Mouse (Mus musculus): ENCODE measurements at regions not wholly inside any gene's neighbourhood (a gene's known extent, or its start where the extent isn't known, plus 50 kb on each side); places are given as distances from the start of the nearest gene placed in this dataset.

DNA sequence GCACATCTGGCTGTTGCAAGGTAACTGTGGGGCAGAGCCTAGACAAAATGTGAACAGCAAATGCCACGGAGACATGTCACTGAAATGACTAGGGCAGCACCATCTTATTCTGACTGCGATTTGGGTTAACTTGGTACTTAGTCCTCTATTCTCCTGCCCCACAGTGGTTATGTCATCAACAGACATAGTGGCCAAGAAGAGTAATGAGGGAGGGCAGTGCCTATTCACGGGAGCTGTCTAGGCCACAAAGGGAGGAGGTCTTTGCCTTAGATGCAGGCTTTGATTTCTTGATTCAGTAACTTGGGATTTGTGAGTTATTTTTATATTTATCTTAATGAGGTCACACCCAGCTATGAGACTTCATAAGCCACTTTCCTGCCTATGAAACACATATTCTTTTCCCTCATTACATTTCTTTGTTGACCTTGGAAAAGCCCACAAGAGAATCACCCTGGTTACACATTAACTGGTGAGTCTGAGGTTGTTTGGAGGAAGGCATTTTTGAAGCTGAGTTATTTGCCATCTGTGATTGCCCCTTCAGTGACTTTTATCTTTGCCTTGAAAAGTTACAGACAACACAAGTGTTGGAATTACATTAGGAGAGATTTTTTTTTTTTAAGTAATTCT is 255.2 kb upstream of the Gpc5 start:
- no peak for DNase-seq (ENCODE audit: low read depth, low spot score)
- Histone ChIP-seq H3K27me3 (ENCODE audit: control insufficient read depth, insufficient read depth, low read length, poor library complexity, severe bottlenecking) (no peaks in the 10 kb centered on the region), H3K36me3 (ENCODE audit: control insufficient read depth, insufficient read depth, low read length, poor library complexity, severe bottlenecking) (no peaks in the 10 kb centered on the region)

GRCm38 (mm10) chr14:114837652-114838276 is 254.3 kb upstream of the Gpc5 start:
- no peaks in the 10 kb centered on the region for H3K36me3 ChIP-seq (ENCODE audit: control insufficient read depth, insufficient read depth, low read length, poor library complexity, severe bottlenecking)
- no peaks in the 10 kb centered on the region for H3K27me3 ChIP-seq (ENCODE audit: control insufficient read depth, insufficient read depth, low read length, poor library complexity, severe bottlenecking)
- no peak for DNase-seq (ENCODE audit: low read depth, low spot score)

DNA sequence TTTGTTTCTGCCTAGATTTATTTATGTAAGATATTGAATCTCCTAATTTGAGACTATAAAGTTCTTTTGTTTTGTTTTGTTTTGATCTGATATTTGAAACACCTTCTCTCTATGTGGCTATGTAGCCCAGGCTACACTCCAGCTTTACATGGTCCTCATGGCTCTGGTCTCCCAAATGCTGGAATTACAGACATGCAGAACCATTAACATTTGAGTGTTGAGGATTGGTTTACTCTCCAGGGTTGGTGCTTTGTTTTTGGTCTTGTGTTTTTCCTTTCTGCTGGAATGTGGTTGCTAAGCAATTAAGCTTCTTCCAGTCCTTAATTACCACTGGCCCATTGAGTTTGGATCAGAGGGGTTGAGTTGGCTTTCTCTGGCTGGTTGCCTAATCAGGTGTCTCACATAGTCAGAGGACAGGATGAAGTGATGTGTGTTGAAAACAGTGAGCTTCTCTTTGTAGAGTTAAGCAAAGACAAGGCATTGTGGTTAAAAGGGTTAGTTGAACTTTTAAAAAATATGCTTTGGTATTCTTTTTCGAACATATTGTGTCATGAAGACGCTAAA is 252.6 kb upstream of the Gpc5 start:
- H3K36me3 ChIP-seq (ENCODE audit: control insufficient read depth, insufficient read depth, low read length, poor library complexity, severe bottlenecking): no peaks in the 10 kb centered on the region
- no peak for DNase-seq (ENCODE audit: low read depth, low spot score)
- no peaks in the 10 kb centered on the region for H3K27me3 ChIP-seq (ENCODE audit: control insufficient read depth, insufficient read depth, low read length, poor library complexity, severe bottlenecking)

GRCm38 (mm10) chr14:114840766-114841165 is 251.2 kb upstream of the Gpc5 start:
- H3K27me3 ChIP-seq (ENCODE audit: control insufficient read depth, insufficient read depth, low read length, poor library complexity, severe bottlenecking): no peaks in the 10 kb centered on the region
- H3K36me3 ChIP-seq (ENCODE audit: control insufficient read depth, insufficient read depth, low read length, poor library complexity, severe bottlenecking): no peaks in the 10 kb centered on the region
- no peak for DNase-seq (ENCODE audit: low read depth, low spot score)

GRCm38 (mm10) chr14:114841552-114841951 is 250.5 kb upstream of the Gpc5 start:
- DNase-seq (ENCODE audit: low read depth, low spot score): no peak
- Histone ChIP-seq H3K27me3 (ENCODE audit: control insufficient read depth, insufficient read depth, low read length, poor library complexity, severe bottlenecking) (no peaks in the 10 kb centered on the region), H3K36me3 (ENCODE audit: control insufficient read depth, insufficient read depth, low read length, poor library complexity, severe bottlenecking) (no peaks in the 10 kb centered on the region)

- no peak for DNase-seq (ENCODE audit: low read depth, low spot score)
- H3K36me3 ChIP-seq (ENCODE audit: control insufficient read depth, insufficient read depth, low read length, poor library complexity, severe bottlenecking): no peaks in the 10 kb centered on the region
- H3K27me3 ChIP-seq (ENCODE audit: control insufficient read depth, insufficient read depth, low read length, poor library complexity, severe bottlenecking): no peaks in the 10 kb centered on the region
These were observed 249.7 kb upstream of the Gpc5 start for GRCm38 (mm10) chr14:114842327-114842726.

- H3K36me3 ChIP-seq (ENCODE audit: control insufficient read depth, insufficient read depth, low read length, poor library complexity, severe bottlenecking): no peaks in the 10 kb centered on the region
- no peak for DNase-seq (ENCODE audit: low read depth, low spot score)
- H3K27me3 ChIP-seq (ENCODE audit: control insufficient read depth, insufficient read depth, low read length, poor library complexity, severe bottlenecking): no peaks in the 10 kb centered on the region
These were observed 248.8 kb upstream of the Gpc5 start for GRCm38 (mm10) chr14:114843105-114843743.

- H3K36me3 ChIP-seq (ENCODE audit: control insufficient read depth, insufficient read depth, low read length, poor library complexity, severe bottlenecking): no peaks in the 10 kb centered on the region
- H3K27me3 ChIP-seq (ENCODE audit: control insufficient read depth, insufficient read depth, low read length, poor library complexity, severe bottlenecking): no peaks in the 10 kb centered on the region
- peak; percentile 60 for DNase-seq (ENCODE audit: low read depth, low spot score)
These were observed 237.5 kb upstream of the Gpc5 start for GRCm38 (mm10) chr14:114854324-114855054.

- DNase-seq (ENCODE audit: low read depth, low spot score): no peak
- no peaks in the 10 kb centered on the region for H3K36me3 ChIP-seq (ENCODE audit: control insufficient read depth, insufficient read depth, low read length, poor library complexity, severe bottlenecking)
- no peaks in the 10 kb centered on the region for H3K27me3 ChIP-seq (ENCODE audit: control insufficient read depth, insufficient read depth, low read length, poor library complexity, severe bottlenecking)
These were observed 236.8 kb upstream of the Gpc5 start for GRCm38 (mm10) chr14:114855055-114855740.

DNA sequence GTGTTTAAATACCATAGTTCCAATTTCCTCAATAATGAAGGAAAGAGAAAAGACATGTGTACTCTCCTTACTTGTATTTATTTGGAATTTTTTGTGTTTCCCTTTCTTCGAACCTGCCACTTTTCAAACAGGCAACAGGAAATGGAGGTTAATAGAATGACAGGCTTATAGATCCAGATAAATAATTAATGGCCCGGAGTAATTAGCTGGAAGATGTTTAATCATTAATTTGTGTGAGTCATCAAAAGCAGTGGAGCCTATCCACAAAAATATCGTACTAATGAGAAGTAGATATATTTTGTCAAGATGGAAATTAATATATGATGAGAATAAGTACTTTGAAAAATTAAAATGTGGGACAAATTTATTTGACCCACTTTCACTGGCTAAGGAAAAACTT is 236.3 kb upstream of the Gpc5 start:
- H3K27me3 ChIP-seq (ENCODE audit: control insufficient read depth, insufficient read depth, low read length, poor library complexity, severe bottlenecking): no peaks in the 10 kb centered on the region
- H3K36me3 ChIP-seq (ENCODE audit: control insufficient read depth, insufficient read depth, low read length, poor library complexity, severe bottlenecking): no peaks in the 10 kb centered on the region
- DNase-seq (ENCODE audit: low read depth, low spot score): no peak

DNA sequence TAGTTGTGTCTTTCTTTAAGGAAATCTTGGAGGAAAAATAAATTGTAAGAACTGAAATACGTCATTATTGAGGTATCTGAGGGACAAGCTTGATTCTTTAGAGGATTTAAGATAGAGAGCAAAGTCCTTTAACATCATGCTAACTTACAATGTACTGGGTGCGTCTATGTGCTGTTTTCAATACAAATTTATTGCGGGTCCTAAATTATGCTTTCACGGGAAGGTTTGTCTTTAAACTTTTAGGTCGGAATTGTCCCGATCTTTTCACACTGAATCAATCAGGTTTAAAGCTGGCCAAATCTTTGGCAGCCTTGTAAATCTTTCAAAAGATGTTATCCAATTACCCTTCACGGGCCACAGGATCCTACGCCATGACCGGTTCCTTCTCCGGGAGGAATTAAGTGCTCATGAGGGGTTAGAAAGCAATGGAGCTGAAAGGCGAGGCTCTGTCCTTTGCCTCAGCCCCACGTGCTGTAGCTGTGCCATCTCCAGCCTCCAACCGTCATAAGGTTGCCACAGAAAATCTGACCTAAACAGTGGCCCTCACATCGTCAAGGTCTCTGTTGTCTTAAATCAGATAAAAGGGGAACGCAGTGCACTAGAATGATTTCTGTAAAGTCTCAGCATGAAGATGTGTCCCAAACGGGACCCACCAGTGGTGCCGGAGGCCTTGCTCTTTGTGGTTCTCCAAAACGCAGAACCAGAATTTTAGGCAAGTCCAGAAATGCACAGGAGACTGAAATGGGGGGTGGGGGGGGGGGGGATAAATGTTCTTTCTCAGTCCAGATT is 235.6 kb upstream of the Gpc5 start:
- no peak for DNase-seq (ENCODE audit: low read depth, low spot score)
- Histone ChIP-seq H3K36me3 (ENCODE audit: control insufficient read depth, insufficient read depth, low read length, poor library complexity, severe bottlenecking) (no peaks in the 10 kb centered on the region), H3K27me3 (ENCODE audit: control insufficient read depth, insufficient read depth, low read length, poor library complexity, severe bottlenecking) (no peaks in the 10 kb centered on the region)

DNA sequence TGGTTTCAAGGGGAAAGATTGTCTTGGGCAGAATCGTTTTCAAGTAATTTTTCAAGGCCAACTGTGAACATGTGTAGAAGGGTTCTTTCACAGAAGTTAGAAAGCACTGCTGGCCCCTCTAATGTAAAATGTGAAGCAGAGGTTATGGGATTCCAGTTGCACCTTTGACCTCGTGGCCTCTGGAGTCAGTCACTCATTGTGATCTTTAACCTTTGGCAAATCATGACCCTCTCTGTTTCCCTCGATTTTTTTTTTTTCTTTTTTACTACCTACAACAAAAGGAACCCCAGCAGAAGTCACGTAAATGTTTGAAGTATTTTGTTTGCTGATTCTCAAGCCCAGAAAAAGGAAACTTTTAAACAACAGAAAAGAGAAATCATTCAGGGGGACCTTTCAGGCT is 234.8 kb upstream of the Gpc5 start:
- Histone ChIP-seq H3K36me3 (ENCODE audit: control insufficient read depth, insufficient read depth, low read length, poor library complexity, severe bottlenecking) (no peaks in the 10 kb centered on the region), H3K27me3 (ENCODE audit: control insufficient read depth, insufficient read depth, low read length, poor library complexity, severe bottlenecking) (no peaks in the 10 kb centered on the region)
- DNase-seq (ENCODE audit: low read depth, low spot score): no peak

GRCm38 (mm10) chr14:114857689-114858088 is 234.3 kb upstream of the Gpc5 start:
- no peak for DNase-seq (ENCODE audit: low read depth, low spot score)
- no peaks in the 10 kb centered on the region for H3K27me3 ChIP-seq (ENCODE audit: control insufficient read depth, insufficient read depth, low read length, poor library complexity, severe bottlenecking)
- no peaks in the 10 kb centered on the region for H3K36me3 ChIP-seq (ENCODE audit: control insufficient read depth, insufficient read depth, low read length, poor library complexity, severe bottlenecking)

- no peak for DNase-seq (ENCODE audit: low read depth, low spot score)
- Histone ChIP-seq H3K36me3 (ENCODE audit: control insufficient read depth, insufficient read depth, low read length, poor library complexity, severe bottlenecking) (no peaks in the 10 kb centered on the region), H3K27me3 (ENCODE audit: control insufficient read depth, insufficient read depth, low read length, poor library complexity, severe bottlenecking) (no peaks in the 10 kb centered on the region)
These were observed 228.4 kb upstream of the Gpc5 start for GRCm38 (mm10) chr14:114863585-114863984.

Data from splenic B cell, adult 2 months (primary cell).